Mouse (Mus musculus): Measurements from ENCODE around the gene Npy5r.

The Npy5r gene

DNA sequence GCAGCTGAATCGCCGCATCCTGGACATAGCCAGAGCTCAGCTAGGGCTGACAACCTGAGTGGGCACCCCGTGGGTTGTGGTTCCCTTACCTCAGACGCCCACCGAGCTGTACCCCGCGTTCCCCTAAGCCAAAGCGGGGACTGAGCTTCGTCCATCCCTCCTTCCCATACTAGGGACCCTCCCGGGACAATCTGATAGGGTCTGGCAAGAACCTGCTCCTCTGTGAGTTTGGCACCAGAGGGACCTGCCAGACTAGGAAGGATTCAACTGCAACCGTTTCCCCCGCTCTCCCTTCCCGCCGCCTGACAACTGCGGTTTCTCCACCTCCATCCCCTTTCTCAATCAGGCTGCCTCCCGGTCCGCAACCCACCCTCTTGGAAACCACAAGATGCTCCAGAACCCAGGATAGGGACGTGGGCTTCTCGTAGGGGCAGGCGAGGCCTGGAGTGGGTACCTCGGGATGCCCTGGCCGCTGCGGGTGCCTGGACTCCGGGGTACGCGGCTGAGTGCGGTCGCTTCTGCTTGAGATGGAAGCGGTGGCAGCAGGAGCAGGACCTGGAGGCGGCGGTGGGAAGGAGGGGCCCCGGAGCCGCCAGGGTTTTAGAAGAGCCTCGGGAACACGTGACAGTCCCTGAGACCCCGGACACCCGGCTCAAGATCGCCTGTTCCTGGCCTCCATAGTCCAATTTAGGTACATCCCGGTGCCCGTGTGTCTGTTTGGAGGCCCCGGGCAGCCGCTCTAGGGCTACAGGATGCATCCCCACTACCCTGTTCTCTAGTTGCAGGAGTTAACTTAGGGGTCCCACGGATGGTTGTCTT lies at the start of gene Npy5r:
Gene Npy5r, minus strand, starts transcription at position 618 of the 819 bp plus-strand sequence.
- peak; percentile 10 to 22 for DNase-seq

- no peak for DNase-seq
Measured at GRCm38 (mm10) chr8:66731957-66732356, 44.0 kb upstream of the Npy5r start.

GRCm38 (mm10) chr8:66729446-66729845 lies 41.5 kb upstream of the Npy5r start:
- no peak for DNase-seq

GRCm38 (mm10) chr8:66722835-66723234 lies 34.9 kb upstream of the Npy5r start:
- DNase-seq, result no peak

- no peak for DNase-seq
Measured at GRCm38 (mm10) chr8:66714324-66714975, 26.5 kb upstream of the Npy5r start.

- DNase-seq, result no peak
Measured at GRCm38 (mm10) chr8:66698782-66699181, 10.9 kb upstream of the Npy5r start.

DNA sequence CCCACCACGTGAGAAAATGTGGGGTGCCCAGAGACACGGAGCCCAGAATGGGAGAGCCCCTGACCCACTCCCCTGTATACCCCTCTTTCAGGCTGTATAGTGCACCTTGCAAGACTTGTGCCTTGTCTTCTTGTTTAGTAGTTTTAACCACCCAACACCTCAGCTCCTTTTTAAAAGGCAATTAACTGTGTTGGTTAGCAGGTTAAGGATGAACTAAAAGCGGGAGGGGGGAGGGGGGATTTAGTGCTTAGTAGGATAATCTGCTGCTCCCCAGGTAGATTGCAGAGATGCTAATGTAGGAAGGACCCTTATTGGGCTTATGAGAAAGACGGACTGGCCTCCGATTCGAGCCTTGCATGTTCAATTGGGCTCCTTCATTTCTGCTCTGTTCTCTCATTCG lies 10.1 kb upstream of the Npy5r start:
- DNase-seq, result no peak

DNA sequence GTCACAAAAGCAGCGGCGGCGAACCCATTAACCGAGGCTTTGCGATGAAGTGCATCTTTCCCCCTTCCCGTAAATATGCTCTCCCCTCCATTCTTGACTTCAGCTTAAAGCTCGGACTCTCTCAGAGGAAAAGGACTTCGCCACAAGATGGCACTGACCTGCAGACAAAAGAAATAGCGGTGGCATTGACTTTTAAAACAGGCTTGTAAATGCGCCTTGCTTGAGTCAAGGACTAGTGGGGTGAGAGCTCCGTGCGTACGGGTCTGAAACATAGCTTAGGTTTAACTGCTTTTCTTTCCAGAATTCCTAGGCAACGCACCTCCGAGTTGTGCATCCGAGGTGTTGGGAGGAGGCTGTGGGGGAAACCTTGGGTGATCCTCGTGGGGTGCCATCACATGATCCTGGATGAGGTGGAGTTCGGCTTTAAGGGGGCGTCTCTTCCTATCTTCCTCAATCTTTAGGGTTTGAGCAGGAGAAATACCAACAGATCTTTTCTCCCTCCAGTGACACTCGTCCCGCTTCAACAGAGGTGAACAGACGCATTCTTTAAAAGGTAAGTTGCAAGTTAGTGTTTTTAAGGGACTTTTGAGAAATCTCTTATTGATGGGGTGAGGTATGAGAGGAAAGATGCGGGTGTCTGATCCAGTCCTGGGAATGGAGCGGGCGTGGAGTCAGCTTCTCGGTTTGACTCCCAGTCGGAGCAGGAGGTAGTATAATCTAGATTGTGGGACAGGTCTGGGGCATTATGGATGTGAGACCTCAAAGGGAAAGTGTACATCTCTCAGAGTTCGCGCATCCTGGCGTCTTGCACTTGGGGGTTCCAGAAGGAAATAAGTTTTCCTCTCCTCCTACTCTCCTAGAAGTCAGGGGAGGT lies 9.3 kb upstream of the Npy5r start, which contains the start of gene Npy1r:
Gene Npy1r, plus strand, starts transcription at position 223 of the 874 bp plus-strand sequence.
- peak; percentile 38 to 55 for DNase-seq

GRCm38 (mm10) chr8:66690402-66690801 lies 2.5 kb upstream of the Npy5r start:
- no peak for DNase-seq

DNA sequence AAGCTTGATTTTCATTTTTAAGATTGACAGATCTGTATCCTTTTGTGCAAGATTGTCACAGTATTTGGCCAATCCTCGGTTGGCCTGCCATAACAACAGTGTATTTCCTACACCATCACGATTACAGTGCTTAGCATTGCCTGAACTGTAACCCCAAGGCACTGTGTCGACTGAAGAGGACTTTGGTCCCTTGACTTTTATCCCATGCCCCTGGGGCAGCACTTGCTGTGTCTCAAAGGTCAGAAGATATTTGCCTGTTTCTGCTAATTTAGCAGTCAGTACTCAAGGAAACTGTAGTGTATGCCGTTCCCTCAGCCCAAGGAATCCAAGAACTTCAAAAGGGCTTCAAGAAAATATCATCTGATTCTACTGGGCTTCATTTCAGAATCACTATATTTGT lies 871 bp upstream of the Npy5r start:
- DNase-seq, result no peak

DNA sequence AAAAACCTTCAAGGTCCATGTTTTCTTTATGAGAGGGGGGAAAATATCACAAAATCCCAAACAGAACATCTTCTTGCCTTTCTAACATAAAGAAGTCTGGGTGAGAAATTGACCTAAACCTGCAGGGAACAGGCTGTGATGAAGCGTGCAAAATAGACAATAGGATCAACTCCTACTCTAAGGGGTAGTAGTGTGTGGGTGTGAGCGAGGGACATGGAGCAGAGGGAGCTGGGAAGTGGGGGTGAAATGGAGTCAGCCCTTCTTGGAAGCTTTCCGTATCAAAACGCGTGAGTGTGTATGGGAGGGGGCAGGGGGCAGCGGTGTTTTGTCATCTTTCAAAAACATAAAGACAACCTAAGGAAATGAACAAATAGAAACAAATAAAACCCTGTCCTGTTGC lies 467 bp upstream of the Npy5r start:
- DNase-seq, result no peak

DNA sequence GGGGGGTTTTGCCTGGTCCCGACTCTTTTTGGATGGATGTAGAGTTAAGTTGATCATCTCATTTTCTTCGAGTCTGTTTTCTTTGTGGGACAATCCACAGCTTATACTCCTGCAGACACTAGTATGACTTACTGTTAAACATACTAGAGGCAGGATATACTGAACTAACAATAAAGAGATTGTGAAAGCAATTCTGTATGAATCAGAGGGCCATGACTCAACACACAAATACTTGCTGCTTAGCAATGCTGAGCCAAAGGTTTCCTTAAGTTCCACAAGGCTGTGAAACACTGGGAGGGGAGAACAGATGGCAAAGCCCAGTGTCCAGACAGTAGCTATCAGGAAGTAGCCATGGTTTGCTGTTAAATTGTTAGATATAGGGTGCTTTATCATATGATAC lies 6.7 kb downstream of the Npy5r start:
- no peak for DNase-seq

GRCm38 (mm10) chr8:66630721-66631120 lies 57.2 kb downstream of the Npy5r start:
- no peak for DNase-seq
